Mouse (Mus musculus) A20 (cell line): ENCODE measurements around the gene Adprm.
"Not testable (repeated sequence)": the region's sequence is repeated elsewhere in the genome, so short reads cannot be mapped to it uniquely, and the experiment has no call there.

Experiments
- DNase-seq: peaks from one replicate; pipeline ENCODE4 v3.0.0-alpha.2; 2011; ENCODE audit warnings: low read depth, low spot score

The Adprm gene

GRCm38 (mm10) chr11:67052321-67052952, at the start of gene Adprm, which contains the start of gene Sco1:
Gene Adprm, minus strand, starts transcription at chr11:67052594.
Gene Sco1, plus strand, starts transcription at chr11:67052670.
- DNase-seq, result peak; percentile 90

GRCm38 (mm10) chr11:67101713-67102112, 49.3 kb upstream of the Adprm start:
- peak; percentile 49 for DNase-seq

GRCm38 (mm10) chr11:67100169-67100568, 47.8 kb upstream of the Adprm start:
- peak; percentile 51 for DNase-seq

- DNase-seq, result no peak
Observed at GRCm38 (mm10) chr11:67099241-67099640, 46.8 kb upstream of the Adprm start.

GRCm38 (mm10) chr11:67098427-67098826, 46.0 kb upstream of the Adprm start:
- DNase-seq, result no peak

- no peak for DNase-seq
Observed at GRCm38 (mm10) chr11:67097709-67098108, 45.3 kb upstream of the Adprm start.

GRCm38 (mm10) chr11:67094470-67094869, 42.1 kb upstream of the Adprm start:
- no peak for DNase-seq

- no peak for DNase-seq
Observed at GRCm38 (mm10) chr11:67093652-67094051, 41.3 kb upstream of the Adprm start.

GRCm38 (mm10) chr11:67093201-67093600, 40.8 kb upstream of the Adprm start:
- peak; percentile 34 for DNase-seq

GRCm38 (mm10) chr11:67092354-67092753, 40.0 kb upstream of the Adprm start:
- DNase-seq, result not testable (repeated sequence)

- DNase-seq, result no peak
Observed at GRCm38 (mm10) chr11:67087225-67087624, 34.8 kb upstream of the Adprm start.

GRCm38 (mm10) chr11:67086467-67087164, 34.2 kb upstream of the Adprm start:
- no peak for DNase-seq

- peak; percentile 81 for DNase-seq
Observed at GRCm38 (mm10) chr11:67085489-67085888, 33.1 kb upstream of the Adprm start.

- no peak for DNase-seq
Observed at GRCm38 (mm10) chr11:67083712-67084340, 31.4 kb upstream of the Adprm start.

- no peak for DNase-seq
Observed at GRCm38 (mm10) chr11:67083239-67083638, 30.8 kb upstream of the Adprm start.

- DNase-seq, result no peak
Observed at GRCm38 (mm10) chr11:67082793-67083192, 30.4 kb upstream of the Adprm start.

GRCm38 (mm10) chr11:67082188-67082587, 29.8 kb upstream of the Adprm start:
- no peak for DNase-seq

GRCm38 (mm10) chr11:67081125-67081649, 28.8 kb upstream of the Adprm start:
- DNase-seq, result peak; percentile 79

- peak; percentile 60 for DNase-seq
Observed at GRCm38 (mm10) chr11:67080168-67080567, 27.8 kb upstream of the Adprm start.

GRCm38 (mm10) chr11:67079740-67080139, 27.3 kb upstream of the Adprm start:
- no peak for DNase-seq

- DNase-seq, result no peak
Observed at GRCm38 (mm10) chr11:67078888-67079287, 26.5 kb upstream of the Adprm start.

GRCm38 (mm10) chr11:67078000-67078399, 25.6 kb upstream of the Adprm start, which contains the start of gene Myh3:
Gene Myh3, plus strand, starts transcription at chr11:67078300.
- DNase-seq, result no peak
